Mouse (Mus musculus) left cerebral cortex, adult 9 months (tissue): ENCODE data around the gene Tspan9.
A peak's percentile ranks its signal among the peaks of the same experiment; 100 is the strongest.

ENCODE experiments used
- DNase-seq, 2 experiments: peaks; one replicate each; pipeline ENCODE4 v3.0.0; 2022; ENCODE audit warnings: low spot score in 2 of 2

The Tspan9 gene

GRCm38 (mm10) chr6:128020521-128021057, 122.8 kb downstream of the Tspan9 start:
- peak in 1 of 2 experiments; percentile 52 for DNase-seq

- DNase-seq, result no peak
Observed at GRCm38 (mm10) chr6:128020053-128020452, 123.3 kb downstream of the Tspan9 start.

- no peak for DNase-seq
Observed at GRCm38 (mm10) chr6:128019119-128019518, 124.3 kb downstream of the Tspan9 start.

- no peak for DNase-seq
Observed at GRCm38 (mm10) chr6:128015304-128015703, 128.1 kb downstream of the Tspan9 start.

GRCm38 (mm10) chr6:128011781-128012180, 131.6 kb downstream of the Tspan9 start:
- no peak for DNase-seq

- peak in 1 of 2 experiments; percentile 62 for DNase-seq
Observed at GRCm38 (mm10) chr6:128011071-128011477, 132.3 kb downstream of the Tspan9 start.

GRCm38 (mm10) chr6:128010135-128010971, 133.0 kb downstream of the Tspan9 start:
- no peak for DNase-seq

GRCm38 (mm10) chr6:128007982-128008562, 135.3 kb downstream of the Tspan9 start:
- DNase-seq, result no peak

GRCm38 (mm10) chr6:128007241-128007701, 136.1 kb downstream of the Tspan9 start:
- no peak for DNase-seq

GRCm38 (mm10) chr6:128006156-128006555, 137.2 kb downstream of the Tspan9 start:
- DNase-seq, result no peak

GRCm38 (mm10) chr6:128004544-128004943, 138.8 kb downstream of the Tspan9 start:
- DNase-seq, result no peak

- no peak for DNase-seq
Observed at GRCm38 (mm10) chr6:128003542-128003941, 139.9 kb downstream of the Tspan9 start.

GRCm38 (mm10) chr6:128002667-128003066, 140.7 kb downstream of the Tspan9 start:
- DNase-seq, result no peak

GRCm38 (mm10) chr6:128002104-128002503, 141.3 kb downstream of the Tspan9 start:
- DNase-seq, result no peak

- DNase-seq, result no peak
Observed at GRCm38 (mm10) chr6:128001587-128001986, 141.8 kb downstream of the Tspan9 start.

GRCm38 (mm10) chr6:128000777-128001176, 142.6 kb downstream of the Tspan9 start:
- DNase-seq, result no peak

- no peak for DNase-seq
Observed at GRCm38 (mm10) chr6:127999118-127999517, 144.3 kb downstream of the Tspan9 start.

GRCm38 (mm10) chr6:127996928-127997327, 146.5 kb downstream of the Tspan9 start:
- no peak for DNase-seq

- DNase-seq, result no peak
Observed at GRCm38 (mm10) chr6:127992993-127993392, 150.4 kb downstream of the Tspan9 start.

- DNase-seq, result no peak
Observed at GRCm38 (mm10) chr6:127991509-127992176, 151.8 kb downstream of the Tspan9 start.

- DNase-seq, result peak; percentile 30 to 85
Observed at GRCm38 (mm10) chr6:127989624-127990212, 153.7 kb downstream of the Tspan9 start.
